Mouse (Mus musculus): ENCODE data around the gene Rtn4r. TPM values are rescaled to one million over a fixed set of nuclear protein-coding genes. Genes with fewer than 3 reads are reported as not detected.

The Rtn4r gene
- polyA plus RNA-seq, 1 experiment from 2014 or later: 10.7 TPM

DNA sequence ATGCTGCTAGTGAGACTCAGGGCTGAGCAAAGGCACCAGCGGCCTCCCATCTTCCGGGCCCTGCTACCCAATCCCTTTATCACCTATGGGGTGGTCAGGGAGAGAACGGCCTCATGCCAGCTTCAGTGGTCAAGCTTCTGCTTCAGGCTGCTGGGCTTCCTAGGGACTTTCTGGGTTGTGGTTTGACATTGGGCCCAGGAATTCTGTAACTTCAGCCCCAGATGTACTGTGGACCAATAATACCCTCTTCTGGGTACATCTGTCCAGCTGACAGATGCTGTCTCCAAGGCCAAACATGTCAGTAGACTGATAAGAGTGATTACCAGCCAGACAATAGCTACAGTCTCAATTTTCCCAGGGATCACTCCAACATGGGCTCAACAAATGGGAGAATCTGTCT, 42.3 kb downstream of the Rtn4r start:
- Histone ChIP-seq H3K4me3 (ENCODE audit: low read depth, low read length) (no peak overlapping the region), H3K9ac (ENCODE audit: low read length) (no peak overlapping the region), H3K27ac (ENCODE audit: low read depth, low read length) (no peak overlapping the region), H3K4me2 (ENCODE audit: low read depth) (no peak overlapping the region), H3K4me1 (ENCODE audit: control insufficient read depth, insufficient read depth, low read length) (peaks cover 2% of the 10 kb centered on the region), H3K27me3 (ENCODE audit: control insufficient read depth, insufficient read depth, low read length) (no peaks in the 10 kb centered on the region), H3K9me3 (ENCODE audit: control insufficient read depth, low read length) (no peaks in the 10 kb centered on the region), H3K36me3 (ENCODE audit: control insufficient read depth, insufficient read depth, low read length) (no peaks in the 10 kb centered on the region)
- 94% methylated on average over 3 of the region's 3 CpGs for WGBS
- DNase-seq (ENCODE audit: low spot score) (no peak), ATAC-seq (ENCODE audit: insufficient read depth, low FRiP score, low TSS enrichment) (no peak)

DNA sequence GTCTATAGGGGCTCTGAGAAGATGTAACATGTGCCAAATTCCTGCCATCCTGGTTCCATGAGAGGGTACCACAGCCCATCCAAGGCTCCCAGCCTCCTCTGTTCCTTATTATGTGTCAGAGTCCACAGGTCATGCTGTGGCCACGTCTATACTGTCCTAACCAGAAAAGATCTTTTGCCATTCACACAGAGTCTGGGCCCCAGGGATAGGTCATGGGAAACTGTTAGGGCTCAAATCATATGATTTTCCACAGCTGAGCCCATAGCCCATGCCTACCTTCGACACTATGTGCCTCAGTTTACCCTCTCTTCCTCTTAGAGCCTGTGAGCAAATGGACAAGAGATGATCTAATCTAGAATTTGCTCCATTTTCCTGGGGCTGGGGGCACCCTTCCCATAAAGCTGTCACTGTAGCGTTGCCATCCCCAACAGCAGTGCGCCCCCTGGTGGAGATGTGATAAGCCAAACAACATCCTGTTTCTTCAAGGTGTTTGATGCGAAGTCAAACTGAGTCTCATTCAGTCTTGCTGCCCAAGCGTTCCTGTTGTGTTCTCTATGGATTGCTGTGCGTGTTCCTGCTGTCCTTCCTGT, 44.9 kb downstream of the Rtn4r start:
- H3K4me1 ChIP-seq (ENCODE audit: control insufficient read depth, insufficient read depth, low read length): no peaks in the 10 kb centered on the region
- no peaks in the 10 kb centered on the region for H3K27me3 ChIP-seq (ENCODE audit: control insufficient read depth, insufficient read depth, low read length)
- DNase-seq (ENCODE audit: low spot score): peak; percentile 78
- ATAC-seq (ENCODE audit: insufficient read depth, low FRiP score, low TSS enrichment): peak; percentile 61
- no peaks in the 10 kb centered on the region for H3K36me3 ChIP-seq (ENCODE audit: control insufficient read depth, insufficient read depth, low read length)
- no peaks in the 10 kb centered on the region for H3K9me3 ChIP-seq (ENCODE audit: control insufficient read depth, low read length)
- 7% methylated on average over 7 of the region's 7 CpGs for WGBS
- no peak overlapping the region for H3K4me3 ChIP-seq (ENCODE audit: low read depth, low read length)
- no peak overlapping the region for H3K27ac ChIP-seq (ENCODE audit: low read depth, low read length)
- no peak overlapping the region for H3K4me2 ChIP-seq (ENCODE audit: low read depth)
- no peak overlapping the region for H3K9ac ChIP-seq (ENCODE audit: low read length)

DNA sequence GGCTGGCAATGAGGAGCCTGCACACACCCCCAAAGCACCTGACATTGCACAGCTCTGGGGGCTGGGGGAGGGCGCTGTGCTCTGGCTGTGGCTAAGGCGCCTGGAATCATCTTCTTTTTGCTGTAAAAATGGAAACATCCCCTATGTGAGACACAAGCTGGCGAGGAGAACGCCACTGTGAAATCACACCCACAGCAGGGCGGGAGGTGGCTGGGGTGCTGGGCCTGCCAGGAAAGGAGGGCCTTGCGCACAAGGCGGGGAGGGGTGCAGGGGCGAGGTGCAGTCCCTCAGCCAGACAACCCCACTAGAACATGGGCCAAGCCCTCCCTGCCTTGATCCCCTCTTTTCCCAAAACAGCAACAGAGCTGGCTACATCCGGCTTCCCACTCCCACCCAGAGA, 45.8 kb downstream of the Rtn4r start:
- Histone ChIP-seq H3K27ac (ENCODE audit: low read depth, low read length) (no peak overlapping the region), H3K9me3 (ENCODE audit: control insufficient read depth, low read length) (no peaks in the 10 kb centered on the region), H3K9ac (ENCODE audit: low read length) (no peak overlapping the region), H3K36me3 (ENCODE audit: control insufficient read depth, insufficient read depth, low read length) (no peaks in the 10 kb centered on the region), H3K27me3 (ENCODE audit: control insufficient read depth, insufficient read depth, low read length) (no peaks in the 10 kb centered on the region), H3K4me3 (ENCODE audit: low read depth, low read length) (no peak overlapping the region), H3K4me1 (ENCODE audit: control insufficient read depth, insufficient read depth, low read length) (no peaks in the 10 kb centered on the region), H3K4me2 (ENCODE audit: low read depth) (no peak overlapping the region)
- no peak for DNase-seq (ENCODE audit: low spot score)
- 78% methylated on average over 9 of the region's 9 CpGs for WGBS
- no peak for ATAC-seq (ENCODE audit: insufficient read depth, low FRiP score, low TSS enrichment)

DNA sequence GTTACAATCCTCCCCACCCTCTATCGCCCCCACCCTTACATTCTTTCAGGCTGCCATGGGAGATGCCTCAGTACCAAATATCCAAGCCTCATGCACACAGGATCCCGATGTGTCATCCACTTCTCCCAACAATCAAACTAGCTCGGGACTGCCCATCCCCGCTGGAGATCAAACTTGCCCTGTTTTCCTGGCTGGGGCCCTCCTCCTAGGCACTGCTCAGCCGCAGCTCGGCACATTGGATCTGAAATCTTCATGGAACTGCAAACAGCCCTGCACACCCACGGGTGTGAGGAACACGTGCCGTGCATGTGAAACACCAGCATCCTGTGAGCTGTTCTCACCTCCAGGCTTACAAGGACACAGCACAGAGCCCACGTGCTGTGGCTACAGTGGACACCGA, 46.3 kb downstream of the Rtn4r start:
- no peaks in the 10 kb centered on the region for H3K27me3 ChIP-seq (ENCODE audit: control insufficient read depth, insufficient read depth, low read length)
- H3K9ac ChIP-seq (ENCODE audit: low read length): no peak overlapping the region
- H3K4me1 ChIP-seq (ENCODE audit: control insufficient read depth, insufficient read depth, low read length): no peaks in the 10 kb centered on the region
- ATAC-seq (ENCODE audit: insufficient read depth, low FRiP score, low TSS enrichment) (no peak), DNase-seq (ENCODE audit: low spot score) (no peak)
- no peak overlapping the region for H3K27ac ChIP-seq (ENCODE audit: low read depth, low read length)
- H3K4me3 ChIP-seq (ENCODE audit: low read depth, low read length): no peak overlapping the region
- 73% methylated on average over 11 of the region's 11 CpGs for WGBS
- no peaks in the 10 kb centered on the region for H3K36me3 ChIP-seq (ENCODE audit: control insufficient read depth, insufficient read depth, low read length)
- no peak overlapping the region for H3K4me2 ChIP-seq (ENCODE audit: low read depth)
- H3K9me3 ChIP-seq (ENCODE audit: control insufficient read depth, low read length): no peaks in the 10 kb centered on the region

DNA sequence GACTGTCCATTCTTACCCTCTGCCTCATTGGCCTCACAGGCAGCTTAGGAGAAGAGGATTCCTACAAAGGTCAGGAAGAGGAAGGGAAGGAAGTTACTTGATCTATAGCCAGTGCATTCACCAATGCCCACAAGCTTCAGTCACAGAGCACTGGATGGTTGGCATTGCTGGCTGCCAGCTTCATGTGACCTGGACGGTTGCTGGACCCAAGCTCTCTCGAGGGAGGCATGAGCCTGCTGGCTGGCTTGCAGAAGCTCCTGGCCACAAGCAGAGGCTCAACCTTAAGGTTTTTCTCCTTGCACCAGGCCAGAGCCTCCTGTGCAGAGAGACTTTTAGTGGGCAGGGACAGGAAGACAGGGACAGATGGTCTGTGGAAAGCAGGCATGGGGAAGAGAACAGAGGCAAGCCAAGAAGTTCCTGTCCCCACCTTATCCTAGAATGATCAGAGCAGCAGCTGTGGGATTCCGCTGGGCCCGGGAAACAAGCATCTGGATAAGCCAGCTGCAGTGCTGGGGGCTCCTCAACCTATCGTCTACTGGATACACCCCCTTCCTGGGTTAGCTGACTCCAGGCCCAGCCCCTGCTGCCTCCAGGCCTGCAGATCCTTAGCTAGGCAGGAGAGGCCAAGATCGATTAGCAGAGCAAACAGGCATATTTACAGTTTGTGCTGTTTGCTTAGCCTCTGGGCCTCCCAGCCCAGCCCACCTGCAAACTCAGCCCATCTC, 48.5 kb downstream of the Rtn4r start:
- Histone ChIP-seq H3K4me2 (ENCODE audit: low read depth) (no peak overlapping the region), H3K9me3 (ENCODE audit: control insufficient read depth, low read length) (no peaks in the 10 kb centered on the region), H3K27ac (ENCODE audit: low read depth, low read length) (no peak overlapping the region), H3K36me3 (ENCODE audit: control insufficient read depth, insufficient read depth, low read length) (no peaks in the 10 kb centered on the region), H3K9ac (ENCODE audit: low read length) (no peak overlapping the region), H3K4me1 (ENCODE audit: control insufficient read depth, insufficient read depth, low read length) (peaks cover 2% of the 10 kb centered on the region; the same call in 1 of the 2 replicates), H3K27me3 (ENCODE audit: control insufficient read depth, insufficient read depth, low read length) (no peaks in the 10 kb centered on the region), H3K4me3 (ENCODE audit: low read depth, low read length) (no peak overlapping the region)
- 51% methylated on average over 6 of the region's 6 CpGs for WGBS
- DNase-seq (ENCODE audit: low spot score): no peak
- no peak for ATAC-seq (ENCODE audit: insufficient read depth, low FRiP score, low TSS enrichment)

DNA sequence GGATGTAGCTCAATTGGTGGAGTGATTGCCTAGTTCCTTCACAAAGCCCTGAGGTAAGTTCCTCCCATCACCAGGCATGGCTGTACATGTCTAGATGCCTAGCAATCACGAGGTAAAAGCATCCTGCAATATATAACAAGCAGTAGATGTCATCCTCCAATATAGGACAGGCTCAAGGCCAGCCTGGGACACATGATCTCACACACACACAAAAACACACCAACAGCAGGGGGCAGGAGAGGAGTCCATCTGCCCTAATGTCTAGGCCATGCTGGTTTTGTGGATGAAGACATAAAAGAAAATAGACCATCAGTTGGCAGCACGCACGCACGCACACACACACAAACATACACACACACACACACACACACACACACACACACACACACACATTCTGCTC, 49.3 kb downstream of the Rtn4r start:
- Histone ChIP-seq H3K27me3 (ENCODE audit: control insufficient read depth, insufficient read depth, low read length) (no peaks in the 10 kb centered on the region), H3K4me1 (ENCODE audit: control insufficient read depth, insufficient read depth, low read length) (peaks cover 8% of the 10 kb centered on the region; the same call in 1 of the 2 replicates), H3K9me3 (ENCODE audit: control insufficient read depth, low read length) (no peaks in the 10 kb centered on the region), H3K36me3 (ENCODE audit: control insufficient read depth, insufficient read depth, low read length) (no peaks in the 10 kb centered on the region), H3K4me3 (ENCODE audit: low read depth, low read length) (no peak overlapping the region), H3K9ac (ENCODE audit: low read length) (no peak overlapping the region), H3K4me2 (ENCODE audit: low read depth) (no peak overlapping the region), H3K27ac (ENCODE audit: low read depth, low read length) (no peak overlapping the region)
- ATAC-seq (ENCODE audit: insufficient read depth, low FRiP score, low TSS enrichment) (no peak), DNase-seq (ENCODE audit: low spot score) (no peak)
- WGBS: 73% methylated on average over 4 of the region's 4 CpGs

DNA sequence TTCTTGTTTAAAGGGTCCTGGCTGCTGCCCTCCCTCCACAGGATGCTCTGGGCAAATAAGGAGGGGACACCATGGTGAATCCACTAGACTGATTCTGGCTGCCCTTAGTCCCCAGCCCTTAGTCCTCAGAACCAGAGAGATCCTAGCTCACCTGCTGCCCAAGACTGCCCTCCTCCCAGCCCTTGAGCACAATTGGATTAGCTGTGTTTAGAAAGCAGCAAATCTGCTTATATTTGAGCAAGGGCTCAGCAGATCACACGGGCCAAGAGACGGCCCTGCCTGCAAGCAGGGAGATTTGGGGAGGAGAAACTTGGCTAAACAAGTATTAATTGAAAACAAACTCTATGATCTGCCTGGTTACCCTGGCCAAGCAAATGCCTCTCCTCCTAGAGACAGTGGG, 52.1 kb downstream of the Rtn4r start:
- WGBS: 80% methylated on average over 2 of the region's 2 CpGs
- no peak overlapping the region for H3K4me3 ChIP-seq (ENCODE audit: low read depth, low read length)
- H3K36me3 ChIP-seq (ENCODE audit: control insufficient read depth, insufficient read depth, low read length): no peaks in the 10 kb centered on the region
- H3K4me1 ChIP-seq (ENCODE audit: control insufficient read depth, insufficient read depth, low read length): peaks cover 8% of the 10 kb centered on the region; the same call in 1 of the 2 replicates
- no peak overlapping the region for H3K4me2 ChIP-seq (ENCODE audit: low read depth)
- H3K9ac ChIP-seq (ENCODE audit: low read length): no peak overlapping the region
- no peaks in the 10 kb centered on the region for H3K27me3 ChIP-seq (ENCODE audit: control insufficient read depth, insufficient read depth, low read length)
- DNase-seq (ENCODE audit: low spot score): no peak
- no peaks in the 10 kb centered on the region for H3K9me3 ChIP-seq (ENCODE audit: control insufficient read depth, low read length)
- no peak for ATAC-seq (ENCODE audit: insufficient read depth, low FRiP score, low TSS enrichment)
- no peak overlapping the region for H3K27ac ChIP-seq (ENCODE audit: low read depth, low read length)

DNA sequence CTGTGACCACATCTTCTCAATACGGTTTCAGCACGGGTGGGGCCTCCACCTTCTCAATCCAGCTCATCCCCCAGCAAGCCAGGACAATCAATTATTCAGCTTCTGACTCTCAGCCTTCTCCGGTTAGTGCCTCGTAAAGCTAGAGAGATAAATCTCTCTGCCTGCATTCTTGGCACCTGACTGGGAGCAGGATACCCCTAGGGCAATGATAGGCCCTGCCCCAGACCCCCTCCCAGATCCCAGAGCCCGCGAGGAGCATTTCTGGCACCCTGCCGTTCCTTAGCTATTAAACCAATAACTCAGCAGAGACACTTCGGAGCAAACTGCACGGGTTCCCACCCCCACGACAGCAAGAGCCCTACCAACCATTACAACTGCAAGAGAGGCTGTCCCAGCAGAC, 54.0 kb downstream of the Rtn4r start:
- no peaks in the 10 kb centered on the region for H3K36me3 ChIP-seq (ENCODE audit: control insufficient read depth, insufficient read depth, low read length)
- DNase-seq (ENCODE audit: low spot score): no peak
- H3K4me1 ChIP-seq (ENCODE audit: control insufficient read depth, insufficient read depth, low read length): peaks cover 15% of the 10 kb centered on the region
- no peaks in the 10 kb centered on the region for H3K27me3 ChIP-seq (ENCODE audit: control insufficient read depth, insufficient read depth, low read length)
- no peak for ATAC-seq (ENCODE audit: insufficient read depth, low FRiP score, low TSS enrichment)
- WGBS: 11% methylated on average over 10 of the region's 10 CpGs
- no peak overlapping the region for H3K27ac ChIP-seq (ENCODE audit: low read depth, low read length)
- no peak overlapping the region for H3K4me2 ChIP-seq (ENCODE audit: low read depth)
- no peaks in the 10 kb centered on the region for H3K9me3 ChIP-seq (ENCODE audit: control insufficient read depth, low read length)
- H3K4me3 ChIP-seq (ENCODE audit: low read depth, low read length): no peak overlapping the region
- no peak overlapping the region for H3K9ac ChIP-seq (ENCODE audit: low read length)

DNA sequence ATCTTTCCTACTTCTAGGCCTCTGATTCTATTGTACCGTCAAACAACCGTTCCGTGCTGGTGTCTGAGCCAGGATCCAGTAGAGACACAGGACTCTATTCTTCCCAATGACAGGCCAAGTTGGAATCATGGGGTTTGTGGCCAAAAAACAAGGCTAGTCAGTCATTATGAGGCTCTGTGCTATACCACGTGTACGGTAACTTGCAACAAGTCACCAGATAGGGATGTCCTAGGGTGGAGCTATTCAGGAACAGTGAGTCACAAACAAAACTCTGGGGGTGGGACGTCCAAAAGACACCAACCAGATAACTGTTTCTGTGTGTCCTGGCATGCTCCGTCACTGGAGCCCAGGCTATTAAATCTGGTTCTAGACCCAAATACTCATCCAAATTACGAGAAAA, 55.3 kb downstream of the Rtn4r start:
- no peak for ATAC-seq (ENCODE audit: insufficient read depth, low FRiP score, low TSS enrichment)

More for the DNA sequence above, 55.3 kb downstream of the Rtn4r start:
- DNase-seq (ENCODE audit: low spot score): no peak
- no peak overlapping the region for H3K4me3 ChIP-seq (ENCODE audit: low read depth, low read length)
- WGBS: 84% methylated on average over 8 of the region's 8 CpGs
- H3K9me3 ChIP-seq (ENCODE audit: control insufficient read depth, low read length): no peaks in the 10 kb centered on the region
- no peaks in the 10 kb centered on the region for H3K36me3 ChIP-seq (ENCODE audit: control insufficient read depth, insufficient read depth, low read length)
- no peak overlapping the region for H3K9ac ChIP-seq (ENCODE audit: low read length)
- H3K27ac ChIP-seq (ENCODE audit: low read depth, low read length): no peak overlapping the region
- H3K4me1 ChIP-seq (ENCODE audit: control insufficient read depth, insufficient read depth, low read length): peaks cover 15% of the 10 kb centered on the region
- H3K4me2 ChIP-seq (ENCODE audit: low read depth): no peak overlapping the region
- no peaks in the 10 kb centered on the region for H3K27me3 ChIP-seq (ENCODE audit: control insufficient read depth, insufficient read depth, low read length)

Measured in neural tube, embryonic 11.5 days (tissue).